Mouse (Mus musculus): Measurements from ENCODE around the gene Dazap1.

- no peak for TF ChIP-seq CTCF (conservative IDR thresholded peaks at IDR 0.05; ENCODE audit: low read length)
- TF ChIP-seq POU5F1 (IDR thresholded peaks at IDR 0.05; ENCODE audit: borderline replicate concordance, low read length) = no peak
Observed at GRCm38 (mm10) chr10:80279273-80279672, 18.0 kb downstream of the Dazap1 start.
